Mouse (Mus musculus) lung, adult 18-20 months (tissue): ENCODE data around the gene Ift81.
A peak's percentile ranks its signal among the peaks of the same experiment; 100 is the strongest.

ENCODE experiments used
- DNase-seq, 2 experiments: peaks; one replicate each; pipeline ENCODE4 v3.0.0; 2022; ENCODE audit warnings: mixed read lengths in 2 of 2

The Ift81 gene

GRCm38 (mm10) chr5:122624952-122625479 is 10.7 kb upstream of the Ift81 start:
- DNase-seq: no peak

- DNase-seq: no peak
Observed at GRCm38 (mm10) chr5:122623861-122624260, 9.5 kb upstream of the Ift81 start.

GRCm38 (mm10) chr5:122622526-122622925 is 8.2 kb upstream of the Ift81 start:
- peak in 1 of 2 experiments; percentile 34 for DNase-seq

GRCm38 (mm10) chr5:122621376-122621886 is 7.1 kb upstream of the Ift81 start:
- peak; percentile 48 to 73 for DNase-seq

GRCm38 (mm10) chr5:122619686-122620296 is 5.5 kb upstream of the Ift81 start:
- no peak for DNase-seq

GRCm38 (mm10) chr5:122617718-122618117 is 3.4 kb upstream of the Ift81 start:
- DNase-seq: no peak

- peak; percentile 26 to 68 for DNase-seq
Observed at GRCm38 (mm10) chr5:122611651-122612050, 2.7 kb downstream of the Ift81 start.

- no peak for DNase-seq
Observed at GRCm38 (mm10) chr5:122604894-122605293, 9.4 kb downstream of the Ift81 start.

GRCm38 (mm10) chr5:122602233-122602632 is 12.1 kb downstream of the Ift81 start:
- DNase-seq: peak; percentile 84 to 93

GRCm38 (mm10) chr5:122595470-122595869 is 18.8 kb downstream of the Ift81 start:
- no peak for DNase-seq

GRCm38 (mm10) chr5:122589891-122590290 is 24.4 kb downstream of the Ift81 start:
- no peak for DNase-seq

- DNase-seq: peak; percentile 12 to 15
Observed at GRCm38 (mm10) chr5:122585546-122585945, 28.8 kb downstream of the Ift81 start.

- DNase-seq: no peak
Observed at GRCm38 (mm10) chr5:122584093-122584492, 30.2 kb downstream of the Ift81 start.

GRCm38 (mm10) chr5:122576683-122577329 is 37.5 kb downstream of the Ift81 start:
- no peak for DNase-seq

GRCm38 (mm10) chr5:122572001-122572400 is 42.3 kb downstream of the Ift81 start:
- no peak for DNase-seq

GRCm38 (mm10) chr5:122566626-122567025 is 47.7 kb downstream of the Ift81 start:
- no peak for DNase-seq

- peak in 1 of 2 experiments; percentile 22 for DNase-seq
Observed at GRCm38 (mm10) chr5:122560654-122561053, 53.7 kb downstream of the Ift81 start.

- DNase-seq: no peak
Observed at GRCm38 (mm10) chr5:122558127-122558526, 56.2 kb downstream of the Ift81 start.

- DNase-seq: no peak
Observed at GRCm38 (mm10) chr5:122555107-122555506, 59.2 kb downstream of the Ift81 start.

GRCm38 (mm10) chr5:122552638-122553037 is 61.7 kb downstream of the Ift81 start:
- DNase-seq: no peak

GRCm38 (mm10) chr5:122550460-122550859 is 63.9 kb downstream of the Ift81 start:
- no peak for DNase-seq

GRCm38 (mm10) chr5:122548671-122549070 is 65.6 kb downstream of the Ift81 start:
- DNase-seq: peak in 1 of 2 experiments; percentile 58

- DNase-seq: no peak
Observed at GRCm38 (mm10) chr5:122547810-122548209, 66.5 kb downstream of the Ift81 start.

GRCm38 (mm10) chr5:122547251-122547714 is 67.0 kb downstream of the Ift81 start:
- peak; percentile 58 to 80 for DNase-seq
